Mouse (Mus musculus) embryonic facial prominence, embryonic 12.5 days (tissue): Measurements from ENCODE around the gene Mcoln1. TPM values are rescaled to one million over a fixed set of nuclear protein-coding genes. Genes with fewer than 3 reads are reported as not detected.

Experiments used
- ATAC-seq: fragments of 200-750 bp; cut with Nextera tagmentation; 2 replicates; pipeline ENCODE4 v1.8.0; 2017; ENCODE audit not compliant: insufficient number of reproducible peaks, insufficient read depth, low FRiP score, low TSS enrichment
- H3K27ac ChIP-seq: fragments of 300-500 bp; sonication (generic); 2 replicates; pipeline ENCODE4 v1.5.1; 2016; ENCODE audit warnings: mild to moderate bottlenecking
- H3K27me3 ChIP-seq: fragments of 300-500 bp; sonication (generic); 2 replicates; pipeline ENCODE4 v1.6.1; 2016; ENCODE audit warnings: mild to moderate bottlenecking, moderate library complexity
- H3K36me3 ChIP-seq: fragments of 300-500 bp; sonication (generic); 2 replicates; pipeline ENCODE4 v1.6.1; 2016; ENCODE audit warnings: mild to moderate bottlenecking
- H3K4me1 ChIP-seq: fragments of 300-500 bp; sonication (generic); 2 replicates; pipeline ENCODE4 v1.6.1; 2016
- H3K4me2 ChIP-seq: fragments of 300-500 bp; sonication (generic); replicated peaks from 2 replicates; pipeline ENCODE4 v1.6.1; 2016; ENCODE audit warnings: mild to moderate bottlenecking, moderate library complexity
- H3K4me3 ChIP-seq: fragments of 300-500 bp; sonication (generic); 2 replicates; pipeline ENCODE4 v1.5.1; 2016; ENCODE audit warnings: mild to moderate bottlenecking
- H3K9ac ChIP-seq: fragments of 300-500 bp; sonication (generic); 2 replicates; pipeline ENCODE4 v1.6.1; 2016; ENCODE audit warnings: mild to moderate bottlenecking, moderate library complexity
- H3K9me3 ChIP-seq: fragments of 300-500 bp; sonication (generic); 2 replicates; pipeline ENCODE4 v1.6.1; 2016; ENCODE audit warnings: mild to moderate bottlenecking, moderate library complexity
- WGBS: fragments of 180-500 bp; shearing (Covaris S2); methylation state at CpG from one replicate; pipeline ENCODE4 v1.1.7; 2016; 5-methylcytosine and 5-hydroxymethylcytosine counted together
- polyA plus RNA-seq: library from polyadenylated mRNA; unstranded; fragments of >200 nt; fragmentation: Nextera tagmentation; extraction: Ambion mirVana; gene quantifications from 2 replicates; pipeline ENCODE4 v1.2.1, GENCODE M21; 2016

Mcoln1 gene
- polyA plus RNA-seq, 1 experiment from 2014 or later, result 62.0 TPM

DNA sequence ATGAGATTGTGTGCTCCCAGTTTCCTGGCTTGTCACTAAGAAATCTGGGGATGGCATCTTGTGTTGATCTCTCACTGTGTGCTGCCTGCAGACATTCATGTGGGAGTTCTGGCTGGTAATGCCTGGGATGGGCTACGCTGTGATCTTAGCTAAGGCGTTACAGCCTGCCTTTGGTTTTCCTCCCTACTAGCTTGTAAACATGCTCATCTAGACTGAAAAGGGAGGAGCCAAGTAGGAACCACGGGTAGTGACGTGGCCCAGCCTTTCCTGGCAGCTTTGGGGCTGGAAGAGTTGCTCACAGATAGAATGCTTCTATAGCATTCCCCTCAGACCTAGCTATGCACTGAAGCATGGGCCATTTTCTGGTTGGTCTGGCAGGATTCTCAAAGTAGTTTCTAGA, 2.0 kb downstream of the Mcoln1 start:
- no peak for ATAC-seq
- WGBS, result 69% methylated on average over 4 of the region's 4 CpGs
- Histone ChIP-seq H3K4me1 (peaks cover 11% of the 10 kb centered on the region), H3K4me3 (no peak overlapping the region), H3K9me3 (no peaks in the 10 kb centered on the region), H3K4me2 (0 out of 2 replicates have a peak overlapping the region, but pooled peaks have one; percentile 1), H3K27me3 (no peaks in the 10 kb centered on the region), H3K27ac (no peak overlapping the region), H3K9ac (no peak overlapping the region), H3K36me3 (peaks cover 23% of the 10 kb centered on the region)

DNA sequence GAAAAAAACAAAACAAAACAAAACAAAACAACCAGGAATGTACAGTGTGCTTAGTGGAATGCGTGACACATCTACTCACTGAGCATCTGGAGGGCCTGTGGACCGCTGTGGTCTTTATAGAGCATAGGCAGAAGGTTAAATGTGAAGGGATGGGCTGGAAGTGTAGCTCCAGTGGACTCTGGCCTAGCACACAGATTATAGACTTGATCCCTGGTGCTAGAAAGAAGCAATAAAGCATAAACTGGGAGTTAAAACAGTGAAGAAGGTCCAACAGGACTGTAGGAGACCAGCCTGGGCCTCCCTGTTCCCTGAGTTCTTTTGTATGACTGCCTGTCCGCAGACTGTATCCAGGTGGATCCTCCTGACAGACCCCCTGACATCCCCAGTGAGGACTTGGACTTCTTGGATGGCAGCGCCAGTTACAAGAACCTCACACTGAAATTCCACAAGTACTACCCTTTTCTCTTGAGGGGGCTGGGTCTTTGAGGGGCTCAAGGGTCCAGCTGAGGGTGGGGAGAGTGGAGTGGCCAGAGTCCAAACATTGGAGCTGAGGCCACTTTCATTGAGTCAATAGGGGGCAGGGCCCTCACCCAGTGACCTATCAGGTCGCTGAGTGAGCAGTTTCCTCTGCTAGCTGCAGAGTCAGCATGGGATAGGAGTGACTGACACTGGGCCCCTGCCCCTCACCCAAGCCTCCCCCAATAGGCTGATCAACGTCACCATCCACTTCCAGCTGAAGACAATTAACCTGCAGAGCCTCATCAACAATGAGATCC, 7.9 kb downstream of the Mcoln1 start:
- H3K9me3 ChIP-seq, result no peaks in the 10 kb centered on the region
- H3K4me1 ChIP-seq, result no peaks in the 10 kb centered on the region
- H3K27me3 ChIP-seq, result no peaks in the 10 kb centered on the region
- H3K4me2 ChIP-seq, result no peak overlapping the region
- ATAC-seq, result no peak
- no peak overlapping the region for H3K4me3 ChIP-seq
- H3K9ac ChIP-seq, result no peak overlapping the region
- H3K27ac ChIP-seq, result no peak overlapping the region
- peaks cover 70% of the 10 kb centered on the region for H3K36me3 ChIP-seq
- WGBS, result 76% methylated on average over 6 of the region's 6 CpGs

DNA sequence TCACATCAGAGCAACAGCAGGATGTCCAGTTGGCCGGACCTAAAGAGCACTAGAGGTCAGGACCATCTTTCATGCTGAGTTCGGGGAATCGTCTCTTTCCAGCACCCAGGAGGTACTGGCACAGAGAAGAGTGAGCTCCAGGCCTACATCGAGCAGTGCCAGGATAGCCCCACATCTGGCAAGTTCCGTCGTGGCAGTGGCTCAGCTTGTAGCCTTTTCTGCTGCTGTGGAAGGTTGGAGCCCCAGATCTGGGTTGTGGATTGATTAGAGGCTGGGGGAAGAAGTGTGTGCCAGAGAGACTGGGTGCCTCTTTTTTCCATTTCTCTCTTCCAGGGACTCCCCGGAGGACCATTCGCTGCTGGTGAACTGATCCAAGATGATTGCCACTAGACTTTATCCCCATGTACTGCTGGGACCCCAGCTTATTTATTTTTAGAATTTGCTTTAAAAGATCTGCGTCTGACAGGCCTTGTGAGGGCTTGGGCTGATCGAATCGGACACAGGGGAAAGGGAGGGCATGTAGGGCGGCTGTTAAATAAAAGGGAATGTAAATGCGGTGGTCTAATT, 14.5 kb downstream of the Mcoln1 start:
- Histone ChIP-seq H3K9ac (peak overlapping the region; percentile 61; the same call in 1 of the 2 replicates), H3K36me3 (peaks cover 36% of the 10 kb centered on the region), H3K27me3 (no peaks in the 10 kb centered on the region), H3K4me3 (peak overlapping the region; percentile 62), H3K4me2 (peak overlapping the region; percentile 96), H3K4me1 (0 out of 2 replicates have a peak, but pooled peaks cover 4% of the 10 kb centered on the region), H3K27ac (peak overlapping the region; percentile 77), H3K9me3 (no peaks in the 10 kb centered on the region)
- WGBS, result 26% methylated on average over 13 of the region's 13 CpGs
- no peak; the same call in 1 of the 2 replicates for ATAC-seq

DNA sequence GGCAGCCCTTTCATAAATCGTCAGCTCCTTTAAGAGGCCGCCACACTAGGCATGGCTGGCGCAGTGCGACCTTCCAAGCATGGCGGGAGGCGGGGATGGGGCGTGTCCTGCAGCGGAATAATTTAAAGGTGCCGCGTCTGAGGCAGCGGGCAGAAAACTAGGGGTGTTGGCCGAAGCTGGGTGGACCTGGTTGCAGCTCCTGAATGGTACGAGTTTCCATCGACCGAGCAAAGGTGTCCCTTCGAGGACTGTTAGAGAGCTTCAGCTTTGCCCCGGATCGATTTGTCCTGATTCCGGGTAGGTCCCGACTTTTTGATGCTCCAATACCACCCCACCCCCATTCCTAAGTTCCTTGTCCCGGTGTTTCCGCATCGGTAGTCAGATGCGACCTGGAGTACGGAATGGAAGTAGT, 15.0 kb downstream of the Mcoln1 start, which contains the start of gene Pnpla6:
TSS of gene Pnpla6 (plus strand) at position 125 of the 412 bp plus-strand sequence.
- Histone ChIP-seq H3K4me1 (0 out of 2 replicates have a peak, but pooled peaks cover 4% of the 10 kb centered on the region), H3K9ac (peak within 1 kb of the TSS; percentile 61), H3K4me3 (peak within 1 kb of the TSS; percentile 62), H3K27ac (peak within 1 kb of the TSS; percentile 77), H3K9me3 (no peaks in the 10 kb centered on the region), H3K4me2 (peak within 1 kb of the TSS; percentile 96), H3K36me3 (peaks cover 33% of the 10 kb centered on the region), H3K27me3 (no peaks in the 10 kb centered on the region)
- under 1% methylated on average over 25 of the region's 25 CpGs for WGBS
- peak; percentile 70 for ATAC-seq

DNA sequence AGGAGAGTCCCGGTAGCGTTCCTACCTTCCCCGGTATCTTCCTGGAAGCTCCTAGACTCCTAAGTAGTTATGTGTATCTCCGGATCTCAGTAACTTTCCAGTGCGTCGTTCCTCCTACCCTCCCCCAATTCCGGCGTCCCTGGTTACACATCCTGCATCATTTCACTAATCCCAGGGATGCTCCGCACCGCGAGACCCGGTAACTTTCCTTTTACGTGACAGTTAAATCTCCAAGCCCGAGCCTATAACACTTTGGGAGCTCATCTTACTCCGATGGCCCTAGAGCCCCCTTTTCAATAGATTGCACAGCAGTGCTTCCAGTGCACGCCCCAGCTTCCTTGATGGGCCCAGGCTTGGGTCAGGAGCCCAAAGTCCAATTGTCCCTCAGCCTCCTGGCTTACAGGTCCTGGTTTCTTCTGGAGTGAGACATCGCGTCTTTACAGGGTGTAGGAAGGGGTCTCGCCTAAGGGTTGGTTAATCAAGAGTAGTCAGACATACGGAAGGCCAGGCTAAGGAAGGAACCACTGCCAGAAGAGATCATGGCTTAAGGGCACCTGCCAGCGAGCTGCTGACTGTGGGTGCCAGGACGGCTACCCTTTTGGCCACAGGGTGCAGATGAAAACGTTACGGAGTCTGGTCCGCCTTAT, 15.6 kb downstream of the Mcoln1 start:
- no peaks in the 10 kb centered on the region for H3K27me3 ChIP-seq
- peak overlapping the region; percentile 61 for H3K9ac ChIP-seq
- ATAC-seq, result peak; percentile 42
- peak overlapping the region; percentile 62 for H3K4me3 ChIP-seq
- H3K27ac ChIP-seq, result peak overlapping the region; percentile 76
- 0 out of 2 replicates have a peak, but pooled peaks cover 4% of the 10 kb centered on the region for H3K4me1 ChIP-seq
- peaks cover 26% of the 10 kb centered on the region; the same call in 1 of the 2 replicates for H3K36me3 ChIP-seq
- H3K4me2 ChIP-seq, result peak overlapping the region; percentile 96
- under 1% methylated on average over 25 of the region's 25 CpGs for WGBS
- H3K9me3 ChIP-seq, result no peaks in the 10 kb centered on the region

DNA sequence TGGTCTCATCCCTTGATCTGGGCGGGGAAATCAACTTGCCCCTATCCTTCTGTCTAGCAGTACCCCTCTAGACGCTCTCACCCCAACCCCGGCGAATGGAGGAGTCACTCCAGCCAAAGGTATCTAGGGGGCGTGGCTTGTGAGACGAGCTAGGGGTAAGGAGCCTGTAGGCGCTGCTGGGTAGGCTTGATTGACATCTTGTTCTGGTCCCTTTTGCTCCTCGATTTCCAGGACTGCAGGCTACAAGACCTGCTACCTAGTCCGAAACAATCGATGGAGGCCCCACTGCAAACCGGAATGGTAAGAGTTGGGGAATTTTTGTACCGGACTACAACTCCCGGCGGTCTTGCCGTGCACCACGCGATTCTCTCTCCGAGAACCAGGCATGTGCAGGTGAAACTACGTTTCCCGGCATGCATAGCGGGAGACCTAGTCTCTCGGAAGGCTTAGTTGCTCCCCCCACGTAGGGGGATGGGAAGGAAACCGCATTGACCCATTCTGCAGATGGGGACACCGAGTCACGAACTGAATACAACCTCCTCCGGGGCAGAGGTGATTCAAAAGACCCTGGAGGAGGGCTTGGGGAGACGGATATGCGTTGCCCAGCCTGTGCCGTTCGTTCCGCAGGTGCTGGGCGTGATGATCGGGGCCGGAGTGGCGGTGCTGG, 16.3 kb downstream of the Mcoln1 start:
- Histone ChIP-seq H3K9me3 (no peaks in the 10 kb centered on the region), H3K4me3 (peak overlapping the region; percentile 62), H3K27ac (peak overlapping the region; percentile 76), H3K9ac (peak overlapping the region; percentile 61), H3K36me3 (peaks cover 26% of the 10 kb centered on the region), H3K27me3 (no peaks in the 10 kb centered on the region), H3K4me1 (0 out of 2 replicates have a peak, but pooled peaks cover 4% of the 10 kb centered on the region), H3K4me2 (peak overlapping the region; percentile 96)
- peak; percentile 86 for ATAC-seq
- 1% methylated on average over 36 of the region's 36 CpGs for WGBS

DNA sequence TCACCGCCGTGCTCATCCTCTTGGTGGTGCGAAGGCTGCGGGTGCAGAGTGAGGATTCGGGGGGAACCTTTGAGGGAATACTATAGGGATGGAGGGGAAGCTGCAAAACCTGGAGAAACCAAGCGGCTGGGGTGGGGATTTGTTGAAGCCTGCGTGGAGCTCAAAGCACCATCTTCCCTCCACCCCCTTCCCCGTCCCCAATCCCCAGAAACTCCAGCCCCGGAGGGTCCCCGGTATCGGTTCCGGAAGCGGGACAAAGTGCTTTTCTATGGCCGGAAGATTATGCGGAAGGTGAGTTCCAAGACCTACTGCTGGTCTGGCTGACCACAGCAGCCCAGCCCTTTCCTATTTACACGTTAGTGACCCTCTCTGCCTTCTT, 16.8 kb downstream of the Mcoln1 start:
- Histone ChIP-seq H3K27ac (0 out of 2 replicates have a peak overlapping the region, but pooled peaks have one; percentile 76), H3K4me2 (peak overlapping the region; percentile 96), H3K4me1 (0 out of 2 replicates have a peak, but pooled peaks cover 4% of the 10 kb centered on the region), H3K36me3 (peaks cover 26% of the 10 kb centered on the region), H3K9me3 (no peaks in the 10 kb centered on the region), H3K27me3 (no peaks in the 10 kb centered on the region), H3K4me3 (peak overlapping the region; percentile 62), H3K9ac (peak overlapping the region; percentile 58)
- 6% methylated on average over 16 of the region's 16 CpGs for WGBS
- no peak for ATAC-seq

DNA sequence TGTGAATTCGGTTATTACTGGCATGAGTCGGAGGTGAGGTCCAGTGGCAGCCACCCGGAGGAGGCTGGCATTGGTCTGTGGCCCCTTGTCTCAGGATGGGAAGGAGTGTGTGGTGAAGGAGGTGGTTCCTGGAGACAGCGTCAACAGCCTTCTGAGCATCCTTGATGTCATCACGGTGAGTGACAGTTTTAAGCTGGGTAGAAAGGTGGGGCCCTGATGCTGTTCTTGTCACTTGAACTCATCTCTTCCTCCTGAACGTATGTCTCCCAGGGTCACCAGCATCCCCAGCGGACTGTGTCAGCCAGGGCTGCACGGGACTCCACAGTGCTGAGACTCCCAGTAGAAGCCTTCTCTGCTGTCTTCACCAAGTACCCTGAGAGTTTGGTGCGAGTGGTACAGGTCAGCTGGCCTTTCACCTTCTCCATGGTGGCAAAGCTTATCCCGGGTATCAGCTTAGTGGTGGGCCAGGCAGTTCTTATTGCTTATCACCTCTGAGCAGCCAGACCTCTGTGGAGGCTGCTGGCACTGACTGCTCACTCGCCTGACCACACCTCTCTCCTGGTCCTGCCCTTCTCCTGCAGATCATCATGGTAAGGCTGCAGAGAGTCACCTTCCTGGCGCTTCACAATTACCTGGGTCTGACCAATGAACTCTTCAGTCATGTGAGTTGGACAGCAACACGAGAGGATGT, 21.9 kb downstream of the Mcoln1 start:
- no peak for ATAC-seq
- peaks cover 54% of the 10 kb centered on the region for H3K36me3 ChIP-seq
- no peak overlapping the region for H3K4me2 ChIP-seq
- H3K4me1 ChIP-seq, result no peaks in the 10 kb centered on the region
- H3K4me3 ChIP-seq, result no peak overlapping the region
- no peaks in the 10 kb centered on the region for H3K9me3 ChIP-seq
- H3K9ac ChIP-seq, result no peak overlapping the region
- no peak overlapping the region for H3K27ac ChIP-seq
- 85% methylated on average over 13 of the region's 13 CpGs for WGBS
- no peaks in the 10 kb centered on the region for H3K27me3 ChIP-seq

DNA sequence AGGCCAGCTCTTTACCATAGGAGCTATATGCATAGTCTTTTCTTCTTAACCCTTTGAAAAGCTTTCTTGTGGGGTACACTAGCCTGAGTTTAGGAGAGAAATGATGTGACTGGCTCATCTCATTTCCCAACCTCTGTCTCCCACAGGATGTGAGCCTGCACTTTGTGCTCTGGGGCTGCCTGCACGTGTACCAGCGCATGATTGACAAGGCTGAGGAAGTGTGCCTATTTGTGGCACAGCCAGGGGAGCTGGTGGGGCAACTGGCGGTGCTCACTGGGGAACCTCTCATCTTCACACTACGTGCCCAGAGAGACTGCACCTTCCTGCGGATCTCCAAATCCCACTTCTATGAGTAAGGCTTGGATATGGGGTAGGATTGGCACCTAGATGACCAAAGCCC, 30.6 kb downstream of the Mcoln1 start:
- Histone ChIP-seq H3K36me3 (peaks cover 41% of the 10 kb centered on the region), H3K4me1 (no peaks in the 10 kb centered on the region), H3K4me2 (no peak overlapping the region), H3K27ac (no peak overlapping the region), H3K9me3 (no peaks in the 10 kb centered on the region), H3K27me3 (no peaks in the 10 kb centered on the region), H3K4me3 (no peak overlapping the region), H3K9ac (no peak overlapping the region; the same call in 1 of the 2 replicates)
- ATAC-seq, result no peak
- whole genome bisulfite sequencing, result 82% methylated on average over 5 of the region's 5 CpGs

DNA sequence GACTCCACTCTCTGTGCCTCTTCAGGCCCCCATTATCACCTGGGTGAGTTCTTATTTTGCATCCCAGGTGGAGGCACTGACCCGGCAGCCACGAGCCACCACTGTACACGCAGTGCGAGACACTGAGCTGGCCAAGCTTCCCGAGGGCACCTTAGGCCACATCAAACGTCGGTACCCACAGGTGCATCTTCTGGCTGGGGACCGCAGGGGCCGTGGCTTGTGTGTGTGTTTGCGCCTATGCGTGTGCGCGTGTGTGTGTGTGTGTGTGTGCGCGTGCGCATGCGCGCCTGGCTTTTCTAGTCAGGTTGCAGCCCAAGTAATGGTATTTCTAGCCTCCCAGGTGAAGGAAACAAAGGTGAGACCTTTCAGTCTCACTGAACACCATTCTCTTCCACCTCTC, 31.7 kb downstream of the Mcoln1 start:
- no peak for ATAC-seq
- Histone ChIP-seq H3K9ac (no peak overlapping the region), H3K4me3 (no peak overlapping the region), H3K4me1 (no peaks in the 10 kb centered on the region), H3K27ac (no peak overlapping the region), H3K27me3 (no peaks in the 10 kb centered on the region), H3K36me3 (peaks cover 44% of the 10 kb centered on the region), H3K9me3 (no peaks in the 10 kb centered on the region), H3K4me2 (no peak overlapping the region)
- 89% methylated on average over 18 of the region's 18 CpGs for WGBS
